Mouse (Mus musculus): ENCODE measurements around the gene Olfr1330.
"Not testable (repeated sequence)": the region's sequence is repeated elsewhere in the genome, so short reads cannot be mapped to it uniquely, and the experiment has no call there.

The Olfr1330 gene

GRCm38 (mm10) chr4:118888297-118888696 is at the start of gene Olfr1330:
TSS of gene Olfr1330 (plus strand) at chr4:118888597.
- DNase-seq = no peak

- no peak for DNase-seq
Measured at GRCm38 (mm10) chr4:118861791-118862190, 26.6 kb upstream of the Olfr1330 start.

GRCm38 (mm10) chr4:118862704-118863103 is 25.7 kb upstream of the Olfr1330 start:
- no peak for DNase-seq

- no peak for DNase-seq
Measured at GRCm38 (mm10) chr4:118864349-118864748, 24.0 kb upstream of the Olfr1330 start, which contains the start of gene Olfr1331. TSS of gene Olfr1331 (plus strand) at chr4:118864649.

GRCm38 (mm10) chr4:118867566-118867965 is 20.8 kb upstream of the Olfr1330 start:
- no peak for DNase-seq

GRCm38 (mm10) chr4:118901981-118902380 is 13.6 kb downstream of the Olfr1330 start:
- no peak for DNase-seq

GRCm38 (mm10) chr4:118917365-118917764 is 29.0 kb downstream of the Olfr1330 start, which contains the start of gene Olfr1329:
TSS of gene Olfr1329 (minus strand) at chr4:118917465.
- not testable (repeated sequence) for DNase-seq

- not testable (repeated sequence) for DNase-seq
Measured at GRCm38 (mm10) chr4:118931326-118931725, 42.9 kb downstream of the Olfr1330 start.

- no peak for DNase-seq
Measured at GRCm38 (mm10) chr4:118938512-118938911, 50.1 kb downstream of the Olfr1330 start, which contains the start of gene Olfr1328. TSS of gene Olfr1328 (minus strand) at chr4:118938612.

Measured in kidney, adult 18-20 months (tissue).